Mouse (Mus musculus) cerebellum, adult 2 months (tissue): ENCODE results near the gene Nedd9.

Experiments
- CTCF ChIP-seq: fragments of 200-500 bp; IDR thresholded peaks from 2 replicates; pipeline ENCODE4 v1.5.1; 2011; ENCODE audit warnings: low read depth, mild to moderate bottlenecking, control low read depth, low read length, moderate library complexity, borderline replicate concordance; ENCODE audit not compliant: insufficient read depth
- POLR2A ChIP-seq: fragments of 200-500 bp; IDR thresholded peaks from 2 replicates; pipeline ENCODE4 v1.6.1; 2011; ENCODE audit warnings: low read length, control low read depth, borderline replicate concordance; ENCODE audit not compliant: insufficient read depth

- TF ChIP-seq POLR2A, result no peak
- TF ChIP-seq CTCF, result no peak
These were observed 30.7 kb downstream of the Nedd9 start for GRCm38 (mm10) chr13:41456292-41457029.
